Mouse (Mus musculus) embryonic facial prominence, embryonic 13.5 days (tissue): ENCODE measurements around the gene Hspb2. TPM values are rescaled to one million over a fixed set of nuclear protein-coding genes. Genes with fewer than 3 reads are reported as not detected.
A peak's percentile ranks its signal among the peaks of the same experiment; 100 is the strongest.

Source experiments
- ATAC-seq: fragments of 200-750 bp; cut with Nextera tagmentation; 2 replicates; pipeline ENCODE4 v1.8.0; 2017; ENCODE audit warnings: low read depth; ENCODE audit not compliant: insufficient number of reproducible peaks, insufficient read depth, low FRiP score, low TSS enrichment
- H3K27ac ChIP-seq: fragments of 300-500 bp; sonication (generic); 2 replicates; pipeline ENCODE4 v1.5.1; 2015; ENCODE audit warnings: moderate library complexity, mild to moderate bottlenecking, inconsistent platforms
- H3K27me3 ChIP-seq: fragments of 300-500 bp; sonication (generic); 2 replicates; pipeline ENCODE4 v1.6.1; 2015; ENCODE audit warnings: mild to moderate bottlenecking, inconsistent platforms
- H3K36me3 ChIP-seq: fragments of 300-500 bp; sonication (generic); 2 replicates; pipeline ENCODE4 v1.6.1; 2015; ENCODE audit warnings: mild to moderate bottlenecking, inconsistent platforms
- H3K4me1 ChIP-seq: fragments of 300-500 bp; sonication (generic); 2 replicates; pipeline ENCODE4 v1.6.1; 2015; ENCODE audit warnings: inconsistent platforms
- H3K4me2 ChIP-seq: fragments of 300-500 bp; sonication (generic); 2 replicates; pipeline ENCODE4 v1.6.1; 2015; ENCODE audit warnings: moderate library complexity, mild to moderate bottlenecking, inconsistent platforms
- H3K4me3 ChIP-seq: fragments of 300-500 bp; sonication (generic); 2 replicates; pipeline ENCODE4 v1.5.1; 2015; ENCODE audit warnings: mild to moderate bottlenecking, inconsistent platforms
- H3K9ac ChIP-seq: fragments of 300-500 bp; sonication (generic); 2 replicates; pipeline ENCODE4 v1.6.1; 2015; ENCODE audit warnings: mild to moderate bottlenecking, inconsistent platforms
- H3K9me3 ChIP-seq: fragments of 300-500 bp; sonication (generic); 2 replicates; pipeline ENCODE4 v1.6.1; 2016; ENCODE audit warnings: inconsistent platforms
- WGBS: fragments of 180-500 bp; shearing (Covaris S2); methylation state at CpG from one replicate; pipeline ENCODE4 v1.1.7; 2015; ENCODE audit warnings: mixed read lengths; 5-methylcytosine and 5-hydroxymethylcytosine counted together
- polyA plus RNA-seq: library from polyadenylated mRNA; unstranded; fragments of >200 nt; fragmentation: Nextera tagmentation; extraction: Ambion mirVana; gene quantifications from 2 replicates; pipeline ENCODE4 v1.2.1, GENCODE M21; 2015

Gene Hspb2
- polyA plus RNA-seq: 4.8 and 5.7 TPM in 2 replicates

- H3K9ac ChIP-seq: no peak within 1 kb of the TSS
- peak within 1 kb of the TSS; percentile 23; the same call in 1 of the 2 replicates for H3K27ac ChIP-seq
- peak; percentile 48; the same call in 1 of the 2 replicates for ATAC-seq
- H3K4me3 ChIP-seq: no peak within 1 kb of the TSS
- H3K36me3 ChIP-seq: no peaks in the 10 kb centered on the region
- H3K9me3 ChIP-seq: no peaks in the 10 kb centered on the region
- peaks cover under 1% of the 10 kb centered on the region for H3K27me3 ChIP-seq
- peak within 1 kb of the TSS; percentile 28 for H3K4me2 ChIP-seq
- peaks cover 18% of the 10 kb centered on the region for H3K4me1 ChIP-seq
- 62% methylated on average over 14 of the region's 14 CpGs for WGBS
Observed at GRCm38 (mm10) chr9:50752054-50752602, at the start of gene Hspb2. Gene Hspb2, minus strand, starts transcription at chr9:50752354.

DNA sequence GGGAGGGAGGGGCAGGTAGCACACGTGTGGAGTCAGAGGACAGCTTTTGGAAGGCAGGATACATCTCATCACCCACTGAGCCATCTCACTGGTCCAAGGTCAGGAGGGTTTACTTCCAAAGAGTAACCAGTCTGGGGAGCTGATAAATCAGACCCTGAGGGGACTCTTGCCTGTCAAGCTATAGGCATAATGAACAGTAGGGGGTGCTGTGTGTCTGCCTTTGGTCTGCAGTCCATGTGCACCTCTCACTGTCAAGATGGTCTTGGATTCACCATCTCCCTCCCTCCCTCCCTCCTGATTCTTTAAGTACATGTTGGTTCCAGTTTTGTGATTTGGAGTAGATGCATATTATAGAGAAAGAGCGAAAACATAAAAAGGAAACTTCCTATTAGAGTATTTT is 48.8 kb upstream of the Hspb2 start:
- Histone ChIP-seq H3K27ac (no peak overlapping the region), H3K4me2 (no peak overlapping the region), H3K36me3 (peaks cover 74% of the 10 kb centered on the region), H3K9ac (no peak overlapping the region), H3K4me3 (no peak overlapping the region), H3K27me3 (no peaks in the 10 kb centered on the region), H3K4me1 (no peaks in the 10 kb centered on the region), H3K9me3 (no peaks in the 10 kb centered on the region)
- WGBS: 73% methylated on average over 2 of the region's 2 CpGs
- ATAC-seq: no peak

- WGBS: 79% methylated on average over 5 of the region's 5 CpGs
Observed at GRCm38 (mm10) chr9:50798368-50798767, 46.2 kb upstream of the Hspb2 start.

DNA sequence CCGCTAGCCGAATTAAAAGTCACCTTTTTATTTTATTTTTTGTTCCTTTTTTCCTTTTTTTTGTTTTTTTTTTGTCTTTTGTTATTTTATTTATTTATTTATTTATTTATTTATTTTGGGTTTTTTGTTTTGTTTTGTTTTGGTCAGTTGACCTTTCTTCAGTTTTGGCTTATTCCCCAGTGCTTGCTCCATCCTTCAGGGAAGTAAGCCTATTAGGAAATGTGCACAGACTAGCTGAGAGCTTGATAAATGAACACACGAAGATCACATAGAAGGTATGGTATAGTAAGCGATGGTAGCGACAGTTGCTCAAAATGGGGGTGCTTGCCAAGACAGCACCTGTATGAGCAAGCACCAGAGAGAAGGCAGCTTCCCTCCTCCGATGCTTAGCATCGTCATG is 45.5 kb upstream of the Hspb2 start:
- H3K9ac ChIP-seq: no peak overlapping the region
- H3K27ac ChIP-seq: no peak overlapping the region
- H3K27me3 ChIP-seq: no peaks in the 10 kb centered on the region
- H3K9me3 ChIP-seq: no peaks in the 10 kb centered on the region
- no peak for ATAC-seq
- H3K4me3 ChIP-seq: no peak overlapping the region
- no peaks in the 10 kb centered on the region for H3K4me1 ChIP-seq
- H3K36me3 ChIP-seq: peaks cover 67% of the 10 kb centered on the region
- no peak overlapping the region for H3K4me2 ChIP-seq
- WGBS: 92% methylated on average over 7 of the region's 7 CpGs

More at GRCm38 (mm10) chr9:50798368-50798767, 46.2 kb upstream of the Hspb2 start:
- no peak overlapping the region for H3K27ac ChIP-seq
- no peak overlapping the region for H3K9ac ChIP-seq
- H3K9me3 ChIP-seq: no peaks in the 10 kb centered on the region
- H3K4me2 ChIP-seq: no peak overlapping the region
- no peak overlapping the region for H3K4me3 ChIP-seq
- H3K27me3 ChIP-seq: no peaks in the 10 kb centered on the region
- H3K36me3 ChIP-seq: peaks cover 72% of the 10 kb centered on the region
- no peak for ATAC-seq
- no peaks in the 10 kb centered on the region for H3K4me1 ChIP-seq

GRCm38 (mm10) chr9:50796776-50797175 is 44.6 kb upstream of the Hspb2 start:
- WGBS: 93% methylated on average over 8 of the region's 8 CpGs
- peaks cover 69% of the 10 kb centered on the region for H3K36me3 ChIP-seq
- H3K4me1 ChIP-seq: no peaks in the 10 kb centered on the region
- no peaks in the 10 kb centered on the region for H3K9me3 ChIP-seq
- ATAC-seq: no peak
- no peak overlapping the region for H3K4me3 ChIP-seq
- no peak overlapping the region for H3K9ac ChIP-seq
- no peak overlapping the region for H3K4me2 ChIP-seq
- no peak overlapping the region for H3K27ac ChIP-seq
- no peaks in the 10 kb centered on the region for H3K27me3 ChIP-seq

- H3K4me2 ChIP-seq: no peak overlapping the region
- H3K36me3 ChIP-seq: peaks cover 70% of the 10 kb centered on the region
- no peaks in the 10 kb centered on the region for H3K4me1 ChIP-seq
- no peaks in the 10 kb centered on the region for H3K27me3 ChIP-seq
- no peak overlapping the region for H3K27ac ChIP-seq
- 87% methylated on average over 3 of the region's 3 CpGs for WGBS
- no peak overlapping the region for H3K9ac ChIP-seq
- no peak overlapping the region for H3K4me3 ChIP-seq
- no peak for ATAC-seq
- H3K9me3 ChIP-seq: no peaks in the 10 kb centered on the region
Observed at GRCm38 (mm10) chr9:50795266-50795665, 43.1 kb upstream of the Hspb2 start.

GRCm38 (mm10) chr9:50782155-50782554 is 30.0 kb upstream of the Hspb2 start:
- 70% methylated on average over 2 of the region's 2 CpGs for WGBS
- H3K27ac ChIP-seq: no peak overlapping the region

DNA sequence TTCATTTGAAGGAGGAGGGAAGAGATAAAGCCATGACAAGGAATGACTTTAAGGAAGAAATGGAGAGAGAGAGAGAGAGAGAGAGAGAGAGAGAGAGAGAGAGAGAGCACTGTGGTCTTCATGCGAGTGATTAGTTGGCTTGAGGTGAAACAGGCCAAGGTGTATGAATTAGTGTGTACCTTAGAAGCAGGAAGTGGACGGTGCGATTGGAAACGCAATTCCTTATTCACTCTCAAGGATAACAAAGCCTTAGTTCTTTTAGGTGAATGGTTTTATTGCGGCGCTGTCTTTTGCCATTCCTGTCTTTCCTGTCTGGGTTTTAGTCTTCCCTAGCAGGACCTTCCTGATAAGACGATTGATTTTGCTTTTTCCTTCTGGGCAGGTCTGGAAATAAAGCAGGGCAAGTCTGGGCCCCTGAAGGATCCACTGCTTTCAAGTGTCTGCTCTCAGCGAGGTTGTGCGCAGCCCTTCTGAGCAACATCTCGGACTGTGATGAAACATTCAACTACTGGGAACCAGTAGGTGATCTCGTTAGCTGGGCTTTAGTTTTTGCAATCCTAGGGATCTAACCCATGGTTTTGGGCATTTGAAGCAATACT is 24.1 kb upstream of the Hspb2 start:
- Histone ChIP-seq H3K27me3 (no peaks in the 10 kb centered on the region), H3K36me3 (peaks cover 34% of the 10 kb centered on the region)
- 63% methylated on average over 11 of the region's 11 CpGs for WGBS

More at GRCm38 (mm10) chr9:50782155-50782554, 30.0 kb upstream of the Hspb2 start:
- Histone ChIP-seq H3K36me3 (peaks cover 84% of the 10 kb centered on the region), H3K4me1 (no peaks in the 10 kb centered on the region), H3K9ac (no peak overlapping the region), H3K4me3 (no peak overlapping the region), H3K27me3 (no peaks in the 10 kb centered on the region), H3K9me3 (no peaks in the 10 kb centered on the region), H3K4me2 (no peak overlapping the region)
- ATAC-seq: no peak

GRCm38 (mm10) chr9:50775662-50776126 is 23.5 kb upstream of the Hspb2 start:
- under 1% methylated on average over 30 of the region's 30 CpGs for WGBS
- peak overlapping the region; percentile 94 for H3K9ac ChIP-seq
- peaks cover 19% of the 10 kb centered on the region for H3K4me1 ChIP-seq
- H3K27me3 ChIP-seq: no peaks in the 10 kb centered on the region
- H3K9me3 ChIP-seq: no peaks in the 10 kb centered on the region
- peak overlapping the region; percentile 95 for H3K27ac ChIP-seq
- peak overlapping the region; percentile 93 for H3K4me3 ChIP-seq
- peak overlapping the region; percentile 76 for H3K4me2 ChIP-seq
- ATAC-seq: peak; percentile 48; the same call in 1 of the 2 replicates
- H3K36me3 ChIP-seq: peaks cover 30% of the 10 kb centered on the region

More for the DNA sequence above, 24.1 kb upstream of the Hspb2 start:
- no peak for ATAC-seq
- peak overlapping the region; percentile 95; the same call in 1 of the 2 replicates for H3K27ac ChIP-seq
- no peaks in the 10 kb centered on the region for H3K9me3 ChIP-seq
- H3K4me1 ChIP-seq: peaks cover 19% of the 10 kb centered on the region
- peak overlapping the region; percentile 93 for H3K4me3 ChIP-seq
- H3K9ac ChIP-seq: peak overlapping the region; percentile 94
- H3K4me2 ChIP-seq: peak overlapping the region; percentile 76

DNA sequence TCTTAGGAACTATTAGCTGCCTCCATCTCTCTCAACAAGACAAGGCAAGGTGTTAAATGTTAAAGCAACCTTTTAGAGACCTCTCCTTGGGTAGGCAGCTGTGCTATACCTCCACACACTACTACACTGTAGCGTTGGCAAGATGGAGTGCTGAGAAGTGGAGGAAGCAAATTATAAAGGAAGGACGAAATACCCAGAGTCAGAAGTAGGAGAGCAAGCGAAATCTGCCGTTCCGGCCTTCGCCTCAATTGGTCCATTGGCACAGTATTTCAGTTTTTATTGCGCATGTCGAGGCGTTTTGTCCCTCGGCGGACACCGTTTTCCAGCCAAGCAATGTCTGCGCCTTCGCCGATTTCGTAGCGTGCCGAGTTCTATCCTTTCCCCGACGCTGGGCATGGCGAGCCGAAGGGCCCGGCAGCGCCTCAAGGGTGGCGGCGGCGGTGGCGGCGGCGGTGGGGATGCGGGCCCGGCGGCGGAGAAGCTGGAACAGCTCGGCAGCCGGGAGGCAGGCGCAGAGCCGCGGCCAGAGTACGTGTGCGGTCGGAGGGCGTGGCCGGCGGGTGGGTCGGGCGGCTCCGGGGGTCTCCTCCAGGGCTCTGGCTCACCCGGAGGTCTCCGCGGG is 22.9 kb upstream of the Hspb2 start, which contains the start of the genes Alg9 and 1110032A03Rik:
Gene Alg9, plus strand, starts transcription at position 29 of the 622 bp plus-strand sequence.
Gene 1110032A03Rik, minus strand, starts transcription at position 530 of the 622 bp plus-strand sequence.
- H3K4me1 ChIP-seq: peaks cover 19% of the 10 kb centered on the region
- peak within 1 kb of the TSS; percentile 95 for H3K27ac ChIP-seq
- peak; percentile 78 for ATAC-seq
- WGBS: under 1% methylated on average over 34 of the region's 51 CpGs
- no peaks in the 10 kb centered on the region for H3K9me3 ChIP-seq
- no peaks in the 10 kb centered on the region for H3K27me3 ChIP-seq
- peaks cover 27% of the 10 kb centered on the region for H3K36me3 ChIP-seq
- peak within 1 kb of the TSS; percentile 93 for H3K4me3 ChIP-seq
- peak within 1 kb of the TSS; percentile 94 for H3K9ac ChIP-seq
- H3K4me2 ChIP-seq: peak within 1 kb of the TSS; percentile 76

DNA sequence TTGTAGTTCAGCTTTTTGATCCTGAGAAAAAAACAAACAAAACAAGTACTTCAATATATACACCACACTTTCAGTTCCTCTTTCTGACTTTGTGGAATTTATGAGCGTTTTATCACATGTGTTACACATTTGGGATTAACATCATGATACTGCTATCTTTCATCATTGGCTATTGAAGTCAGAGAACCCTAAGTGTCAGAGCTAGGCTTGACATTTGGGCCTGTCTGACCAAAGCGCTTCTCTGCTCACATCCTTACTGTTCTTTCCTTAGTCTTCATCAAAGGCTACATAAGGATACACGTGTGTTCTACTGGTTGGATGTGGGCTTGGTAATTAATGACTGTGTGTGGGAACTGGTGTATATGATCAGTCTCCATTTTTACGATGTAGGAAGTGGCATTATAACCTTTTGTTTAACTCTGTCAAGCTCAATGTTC is 21.9 kb upstream of the Hspb2 start:
- peak overlapping the region; percentile 76 for H3K4me2 ChIP-seq
- peaks cover 17% of the 10 kb centered on the region for H3K36me3 ChIP-seq
- H3K4me3 ChIP-seq: peak overlapping the region; percentile 93
- H3K9ac ChIP-seq: peak overlapping the region; percentile 58
- 70% methylated on average over 4 of the region's 4 CpGs for WGBS
- no peak for ATAC-seq
- H3K27ac ChIP-seq: no peak overlapping the region; the same call in 1 of the 2 replicates
- no peaks in the 10 kb centered on the region for H3K27me3 ChIP-seq
- H3K9me3 ChIP-seq: no peaks in the 10 kb centered on the region
- H3K4me1 ChIP-seq: peaks cover 25% of the 10 kb centered on the region
